Mouse (Mus musculus): ENCODE measurements at regions not wholly inside any gene's neighbourhood (a gene's known extent, or its start where the extent isn't known, plus 50 kb on each side); places are given as distances from the start of the nearest gene placed in this dataset.
A peak's percentile ranks its signal among the peaks of the same experiment; 100 is the strongest.
"Not testable (repeated sequence)": the region's sequence is repeated elsewhere in the genome, so short reads cannot be mapped to it uniquely, and the experiment has no call there.

DNA sequence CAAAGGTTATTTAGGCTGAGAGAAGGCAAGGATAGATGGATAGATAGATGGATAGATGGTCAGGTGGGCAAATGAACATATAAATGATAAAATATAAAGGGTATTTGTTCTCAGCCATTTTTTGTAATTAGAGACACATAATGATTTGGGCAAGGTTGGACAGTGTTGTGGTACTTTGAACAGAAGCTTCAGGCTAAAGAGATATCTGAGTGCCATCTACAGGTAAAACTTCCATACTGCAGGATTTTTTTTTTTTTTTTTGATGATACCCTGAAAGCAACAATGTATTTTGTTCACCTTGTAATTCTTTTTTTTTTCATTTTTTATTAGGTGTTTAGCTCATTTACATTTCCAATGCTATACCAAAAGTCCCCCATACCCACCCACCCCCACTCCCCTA is 110.1 kb upstream of the Trabd2b start:
- intact Hi-C loops (cut with DNase I), result no loop called here

GRCm38 (mm10) chr4:114298517-114298916 is 108.0 kb upstream of the Trabd2b start:
- intact Hi-C loops (cut with DNase I); DNase-seq: not testable (repeated sequence)

More for the DNA sequence above, 110.1 kb upstream of the Trabd2b start:
- DNase-seq, result no peak

DNA sequence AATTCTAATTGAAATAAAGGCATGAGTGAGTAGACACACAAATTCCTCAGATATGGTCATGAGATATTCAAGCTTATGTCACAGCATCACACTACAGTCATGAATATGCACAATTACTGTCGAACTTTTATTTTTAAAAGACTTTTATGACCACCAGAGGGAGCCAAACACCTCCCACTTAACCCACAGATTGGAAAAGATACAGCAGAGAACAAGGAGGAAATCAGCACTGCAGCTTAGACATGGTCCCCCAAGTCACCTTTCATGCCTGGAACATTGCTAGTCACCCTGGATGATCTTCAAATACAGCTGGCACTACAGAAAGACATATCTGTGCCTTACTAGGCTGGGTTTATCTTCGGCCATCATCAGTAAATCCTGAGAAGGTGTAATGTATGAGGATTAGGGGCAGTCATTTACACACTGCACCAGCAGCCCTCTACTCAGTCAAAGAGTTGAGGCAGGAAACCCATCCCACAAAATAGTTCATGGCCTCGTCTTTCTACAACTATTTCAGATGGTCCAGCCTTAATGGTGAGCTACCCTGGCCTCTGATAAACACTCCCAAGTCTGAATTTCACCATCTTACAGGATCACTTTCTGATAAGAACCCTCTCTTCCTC is 106.0 kb upstream of the Trabd2b start:
- intact Hi-C loops (cut with DNase I), result loop anchor here (2.0 to 5.0 kb wide), 3 partner anchors 97 to 334 kb away; no protein-coding TSS in a partner anchor
- DNase-seq, result peak; percentile 25 to 48

- intact Hi-C loops (cut with DNase I), result loop anchor here (5.0 kb wide), 1 partner anchor 93 kb away; no protein-coding TSS in a partner anchor
- DNase-seq, result no peak
Measured at GRCm38 (mm10) chr4:114304654-114305053, 101.9 kb upstream of the Trabd2b start.

DNA sequence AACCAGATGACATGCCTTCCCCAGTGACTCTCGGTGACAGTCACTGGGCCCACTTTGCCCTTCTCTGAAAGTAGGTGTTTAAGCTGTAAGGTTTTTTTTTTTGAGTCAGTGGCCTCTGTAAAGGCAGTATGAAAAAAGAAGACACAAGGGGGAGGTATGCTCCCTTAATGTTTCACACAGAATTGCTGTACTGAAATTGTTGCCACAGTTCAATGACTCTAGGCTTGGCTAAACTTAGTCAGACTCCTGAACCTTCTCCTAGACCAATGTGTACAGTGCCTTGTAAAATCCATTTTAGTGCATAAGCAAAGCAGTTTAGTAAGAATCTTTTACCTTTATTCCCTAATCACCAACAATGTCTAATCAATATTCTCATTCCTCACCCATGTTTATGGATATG is 99.0 kb upstream of the Trabd2b start:
- intact Hi-C loops (cut with DNase I), result no loop called here
- DNase-seq, result no peak

GRCm38 (mm10) chr4:114308518-114308917 is 98.0 kb upstream of the Trabd2b start:
- intact Hi-C loops (cut with DNase I), result no loop called here
- DNase-seq, result peak; percentile 32 to 43

GRCm38 (mm10) chr4:114315051-114315450 is 91.5 kb upstream of the Trabd2b start:
- intact Hi-C loops (cut with DNase I), result no loop called here

GRCm38 (mm10) chr4:114315556-114315955 is 91.0 kb upstream of the Trabd2b start:
- no peak for DNase-seq
- intact Hi-C loops (cut with DNase I), result no loop called here

More at GRCm38 (mm10) chr4:114315051-114315450, 91.5 kb upstream of the Trabd2b start:
- DNase-seq, result no peak

GRCm38 (mm10) chr4:114317076-114317475 is 89.4 kb upstream of the Trabd2b start:
- no peak for DNase-seq
- intact Hi-C loops (cut with DNase I), result no loop called here

- no peak for DNase-seq
- intact Hi-C loops (cut with DNase I), result no loop called here
Measured at GRCm38 (mm10) chr4:114320076-114320475, 86.4 kb upstream of the Trabd2b start.

DNA sequence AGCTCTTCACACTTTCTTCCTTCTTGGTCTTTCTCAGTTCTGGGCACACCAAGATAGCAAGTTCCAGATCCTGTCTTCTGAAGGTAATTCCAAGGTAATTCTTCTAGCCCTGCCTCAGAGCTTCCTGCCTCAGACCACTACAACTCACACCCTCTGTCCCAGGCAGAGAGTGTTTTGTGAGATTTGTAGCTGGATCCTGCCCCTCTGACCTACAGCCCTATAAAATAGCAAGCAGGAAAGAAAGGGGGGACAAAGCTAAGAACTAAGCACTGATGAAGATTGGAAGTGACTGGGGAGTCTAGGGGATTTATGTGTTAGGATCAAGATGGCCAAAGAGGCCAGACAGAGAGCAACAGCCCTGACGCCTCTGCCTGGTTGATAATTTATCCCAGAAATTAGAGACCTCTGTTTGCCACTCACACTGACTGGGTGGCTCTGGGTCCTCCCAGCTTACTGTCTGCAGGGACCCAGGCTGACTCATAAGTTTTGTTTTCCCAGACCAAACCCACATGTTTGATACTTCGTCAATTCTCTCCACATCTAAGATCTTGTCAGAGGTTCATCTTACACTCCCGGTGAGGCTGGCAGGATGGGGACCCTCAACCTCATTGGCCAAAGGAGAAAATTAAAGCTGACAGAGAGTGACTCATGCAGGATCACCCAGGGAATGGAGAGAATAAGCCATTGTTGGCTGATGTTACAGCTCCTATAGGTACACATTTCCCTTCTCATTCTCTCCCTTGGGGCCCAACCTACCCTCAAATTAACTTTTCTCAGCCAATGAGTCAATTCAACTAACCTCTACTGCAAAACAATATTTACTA is 84.8 kb upstream of the Trabd2b start:
- DNase-seq, result no peak
- intact Hi-C loops (cut with DNase I), result no loop called here

- intact Hi-C loops (cut with DNase I), result no loop called here
- no peak for DNase-seq
Measured at GRCm38 (mm10) chr4:114329978-114330377, 76.5 kb upstream of the Trabd2b start.

DNA sequence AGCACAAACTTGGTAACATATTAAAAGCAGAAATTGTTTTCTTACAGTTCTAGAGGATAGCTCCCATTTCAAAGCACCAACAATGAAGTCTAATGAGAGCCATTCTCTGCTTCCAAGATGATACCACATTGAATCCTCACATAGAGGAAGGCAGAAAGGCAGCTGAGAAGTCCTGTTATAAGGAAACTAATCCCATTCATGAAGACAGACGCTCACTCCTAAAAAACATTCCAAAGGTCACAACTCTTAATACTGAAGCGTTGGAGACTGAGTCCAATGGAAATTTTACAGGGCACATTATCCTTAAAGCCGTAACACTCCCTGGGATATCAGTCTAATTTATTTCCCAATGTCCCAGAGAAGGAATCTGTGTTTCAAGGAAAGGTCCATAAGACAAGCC is 75.4 kb upstream of the Trabd2b start:
- intact Hi-C loops (cut with DNase I), result no loop called here
- DNase-seq, result no peak

- intact Hi-C loops (cut with DNase I), result no loop called here
- no peak for DNase-seq
Measured at GRCm38 (mm10) chr4:114334850-114335249, 71.7 kb upstream of the Trabd2b start.

GRCm38 (mm10) chr4:114336029-114336746 is 70.3 kb upstream of the Trabd2b start:
- intact Hi-C loops (cut with DNase I), result no loop called here
- DNase-seq, result no peak

- DNase-seq, result no peak
- intact Hi-C loops (cut with DNase I), result no loop called here
Measured at GRCm38 (mm10) chr4:114336747-114337090, 69.8 kb upstream of the Trabd2b start.

- intact Hi-C loops (cut with DNase I), result loop anchor here (10.0 kb wide), 1 partner anchor 135 kb away; no protein-coding TSS in a partner anchor
- DNase-seq, result no peak
Measured at GRCm38 (mm10) chr4:114339793-114340192, 66.7 kb upstream of the Trabd2b start.

- DNase-seq, result no peak
- intact Hi-C loops (cut with DNase I), result loop anchor here (5.0 to 10.0 kb wide), 3 partner anchors 42 to 130 kb away; no protein-coding TSS in a partner anchor
Measured at GRCm38 (mm10) chr4:114345154-114345553, 61.4 kb upstream of the Trabd2b start.

DNA sequence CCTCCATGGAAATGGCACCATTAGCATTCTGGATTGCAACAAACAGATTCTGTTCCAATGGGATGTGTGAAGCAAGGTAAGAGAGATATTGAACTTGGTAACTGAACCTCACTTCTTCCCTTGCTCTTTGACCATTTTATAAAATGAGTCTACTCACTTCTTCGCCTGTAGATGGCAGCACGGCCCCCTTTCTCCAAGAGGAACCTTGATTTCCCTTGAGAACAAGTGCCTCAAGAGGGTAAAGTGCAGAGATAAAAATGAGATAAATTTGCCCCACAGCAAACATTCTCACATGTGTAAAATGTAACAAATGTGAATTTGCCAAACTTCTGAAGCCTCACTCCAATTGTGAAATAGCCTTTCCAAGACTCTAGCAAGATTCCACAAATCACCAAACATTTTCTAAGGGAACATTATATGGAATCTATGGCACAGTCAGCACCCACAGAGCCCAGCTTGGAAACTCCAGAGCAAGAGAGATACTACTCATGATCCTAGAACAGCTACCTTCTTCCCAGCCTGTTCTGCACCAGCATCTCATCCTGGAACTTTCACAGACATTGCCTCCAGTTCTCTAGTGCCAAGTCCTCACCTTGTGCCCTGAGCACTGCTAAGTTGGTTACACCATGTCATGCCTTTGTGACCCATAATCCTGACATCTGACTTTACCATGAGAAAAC is 60.3 kb upstream of the Trabd2b start:
- intact Hi-C loops (cut with DNase I), result loop anchor here (1.0 to 10.0 kb wide), 5 partner anchors 41 to 290 kb away; no protein-coding TSS in a partner anchor
- peak; percentile 59 to 71 for DNase-seq

- intact Hi-C loops (cut with DNase I), result loop anchor here (1.0 to 10.0 kb wide), 5 partner anchors 40 to 289 kb away; no protein-coding TSS in a partner anchor
- DNase-seq, result no peak
Measured at GRCm38 (mm10) chr4:114346884-114347283, 59.6 kb upstream of the Trabd2b start.

Data from heart, postnatal 10 days (tissue).